Mouse (Mus musculus) cerebellum, adult 8-10 months (tissue): ENCODE data around the gene Tenm4.

Source experiments
- DNase-seq: peaks from one replicate; pipeline ENCODE4 v3.0.0; 2022

The Tenm4 gene

GRCm38 (mm10) chr7:96417251-96418004, 246.4 kb downstream of the Tenm4 start:
- peak; percentile 63 for DNase-seq

- no peak for DNase-seq
Observed at GRCm38 (mm10) chr7:96418146-96418545, 247.1 kb downstream of the Tenm4 start.

DNA sequence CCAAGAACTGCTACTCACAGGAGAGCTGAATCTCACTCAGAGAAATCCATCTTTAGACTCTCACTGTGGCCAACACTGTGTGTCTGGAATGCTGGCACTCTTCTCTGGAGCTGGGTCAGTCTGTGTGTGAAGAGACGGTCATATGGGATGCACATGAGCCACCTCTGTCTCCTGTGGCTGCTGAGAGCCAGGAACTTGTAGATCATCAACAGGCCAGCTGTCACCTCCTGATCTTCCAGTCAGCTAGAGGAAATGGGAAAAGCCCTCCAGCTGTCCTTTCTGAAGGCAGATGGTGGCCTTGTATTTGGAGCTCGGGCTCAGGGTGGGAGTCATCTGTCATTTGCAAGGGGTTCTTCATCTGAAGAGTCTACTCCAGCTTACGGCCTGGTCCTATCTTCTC, 249.0 kb downstream of the Tenm4 start:
- no peak for DNase-seq

DNA sequence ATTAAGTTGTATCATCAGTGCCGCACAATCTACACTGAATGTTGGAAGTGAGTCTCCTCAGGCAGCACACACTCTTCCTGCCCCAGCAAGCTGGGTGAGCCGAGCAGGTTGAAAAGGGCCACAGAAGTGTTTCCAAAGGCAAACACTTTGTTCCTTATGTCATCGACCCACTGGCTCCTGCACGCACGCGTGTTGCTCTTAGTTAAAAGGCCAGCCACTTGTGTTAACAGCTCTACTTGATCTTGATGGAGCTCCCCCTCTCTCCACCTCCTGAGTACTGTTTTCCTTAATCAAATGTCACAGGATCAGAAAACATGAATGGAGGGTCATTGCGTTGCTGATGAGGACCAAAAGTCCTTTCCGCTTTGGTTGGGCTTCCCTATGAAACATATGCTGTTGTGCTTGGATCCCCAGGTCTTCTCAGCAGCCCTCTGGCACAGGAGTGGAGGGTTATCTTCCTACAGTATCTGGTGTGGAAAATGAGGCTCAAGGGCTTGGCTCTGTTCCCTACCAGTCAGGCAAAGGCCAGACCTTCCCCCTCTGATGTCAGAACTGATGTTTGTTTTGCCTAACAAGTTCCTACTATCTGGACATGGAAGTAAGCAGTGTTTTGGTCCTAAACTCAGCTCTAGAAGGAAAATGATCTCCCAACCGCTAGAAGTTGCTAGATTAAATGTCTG, 250.0 kb downstream of the Tenm4 start:
- DNase-seq: no peak

DNA sequence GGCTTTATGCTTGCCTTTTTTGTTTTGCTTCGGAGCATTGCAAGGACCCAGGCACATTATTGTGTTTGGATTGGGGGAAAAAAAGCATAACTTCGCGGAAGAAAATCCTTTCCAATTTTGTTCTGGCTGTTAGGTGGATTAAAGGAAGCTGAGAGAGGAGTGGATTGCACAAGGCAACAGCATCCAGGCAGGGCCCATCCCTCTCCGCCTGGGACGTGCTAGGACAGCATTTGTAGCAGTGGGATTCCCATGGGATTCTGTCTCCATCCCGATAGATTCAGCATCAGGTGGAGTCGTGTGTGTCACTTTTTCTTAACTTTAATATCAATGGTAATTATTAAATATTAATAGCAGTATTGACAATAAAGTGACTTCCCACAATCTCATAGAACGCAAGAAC, 255.9 kb downstream of the Tenm4 start:
- no peak for DNase-seq

- no peak for DNase-seq
Observed at GRCm38 (mm10) chr7:96433307-96433706, 262.3 kb downstream of the Tenm4 start.

DNA sequence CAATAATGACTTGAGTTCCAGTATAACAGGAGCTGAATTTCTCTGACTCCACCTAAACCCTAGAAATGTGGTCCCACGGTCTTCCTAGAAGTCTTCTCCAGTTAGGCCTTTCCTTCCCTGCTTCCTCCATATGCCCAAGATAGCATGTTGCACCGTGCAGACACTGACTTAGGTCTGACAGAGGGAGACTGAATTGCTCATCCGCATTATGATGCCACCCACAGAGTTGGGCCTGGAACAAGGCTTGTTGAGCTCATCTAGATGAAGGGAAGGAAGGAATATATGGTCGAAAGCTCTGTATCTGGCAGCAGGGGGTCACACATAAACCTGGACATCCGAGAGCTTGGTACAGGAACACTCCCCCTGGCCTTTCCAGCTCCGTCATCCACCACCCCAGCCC, 267.3 kb downstream of the Tenm4 start:
- no peak for DNase-seq

DNA sequence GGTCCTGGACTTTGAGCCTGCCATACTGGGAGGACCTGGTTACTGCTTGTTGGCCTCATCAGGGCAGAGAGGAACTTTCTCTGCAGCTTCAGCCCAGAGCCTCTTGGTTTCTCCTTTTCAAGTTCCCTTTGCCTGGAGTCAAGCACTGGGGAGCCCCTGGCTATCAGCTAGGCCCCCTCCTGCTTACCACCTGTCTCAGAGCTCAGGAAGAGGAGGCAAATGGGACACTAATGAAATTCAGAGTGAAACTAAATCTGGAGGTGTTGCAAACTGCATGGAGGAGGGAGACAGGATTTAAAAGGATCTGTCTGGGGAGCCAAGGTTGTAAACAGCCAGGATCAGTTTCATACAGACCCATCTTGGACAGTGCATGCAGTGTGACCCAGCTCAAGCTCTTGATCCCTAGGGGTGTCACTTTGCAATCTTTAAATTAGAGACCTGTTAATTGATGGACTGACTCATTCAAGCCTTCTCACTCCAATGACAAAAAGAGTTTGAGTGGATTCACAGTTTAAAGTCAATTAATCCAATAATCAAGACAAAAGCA, 269.2 kb downstream of the Tenm4 start:
- DNase-seq: no peak

DNA sequence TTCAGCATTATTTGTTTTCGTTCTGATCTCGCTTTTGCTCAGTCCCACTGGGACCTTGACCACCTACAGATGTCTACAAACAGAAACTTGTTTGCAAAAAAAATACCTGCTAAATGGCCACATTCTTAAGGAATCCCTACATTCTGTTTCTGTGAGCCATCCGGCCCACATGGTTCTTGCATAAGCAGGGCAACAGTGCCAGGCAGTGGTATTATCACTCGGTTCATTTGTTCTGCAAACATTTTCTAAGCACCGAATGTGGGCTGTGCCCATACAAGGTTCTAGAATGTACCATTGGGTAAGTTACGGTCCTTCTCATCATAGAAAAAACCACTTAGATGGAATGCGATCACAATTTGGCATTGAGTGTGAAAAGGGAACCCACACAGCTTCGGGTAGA, 274.7 kb downstream of the Tenm4 start:
- DNase-seq: no peak

DNA sequence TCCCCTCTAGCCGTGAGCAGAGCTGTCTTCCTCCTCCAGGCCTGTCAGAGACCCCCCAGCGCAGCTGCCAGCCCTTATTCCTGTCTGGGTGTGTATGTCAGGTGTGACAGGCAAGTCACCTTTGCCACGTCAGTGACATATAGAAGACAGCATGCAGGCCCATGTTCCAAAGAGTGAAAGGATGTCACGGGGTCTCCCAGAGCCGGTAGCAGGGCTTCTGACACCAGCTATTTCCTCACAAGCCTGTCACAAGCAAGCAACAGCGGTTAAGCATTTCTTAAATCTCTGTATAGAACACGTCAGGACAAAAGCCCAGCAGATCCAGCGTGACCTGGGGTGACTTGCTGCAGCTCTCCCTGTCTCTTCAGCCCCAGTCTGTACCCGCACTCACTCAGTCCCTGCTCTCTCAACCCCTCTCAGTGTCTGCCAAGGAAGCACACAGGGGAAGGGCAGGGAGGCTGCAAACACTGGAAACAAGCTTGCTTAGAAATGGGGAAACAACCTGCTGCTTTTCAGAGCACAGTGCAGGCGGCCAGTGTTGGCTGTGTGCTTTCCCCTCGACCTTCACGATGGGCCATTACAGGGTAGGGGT, 276.9 kb downstream of the Tenm4 start:
- no peak for DNase-seq

- no peak for DNase-seq
Observed at GRCm38 (mm10) chr7:96455957-96456356, 284.9 kb downstream of the Tenm4 start.

DNA sequence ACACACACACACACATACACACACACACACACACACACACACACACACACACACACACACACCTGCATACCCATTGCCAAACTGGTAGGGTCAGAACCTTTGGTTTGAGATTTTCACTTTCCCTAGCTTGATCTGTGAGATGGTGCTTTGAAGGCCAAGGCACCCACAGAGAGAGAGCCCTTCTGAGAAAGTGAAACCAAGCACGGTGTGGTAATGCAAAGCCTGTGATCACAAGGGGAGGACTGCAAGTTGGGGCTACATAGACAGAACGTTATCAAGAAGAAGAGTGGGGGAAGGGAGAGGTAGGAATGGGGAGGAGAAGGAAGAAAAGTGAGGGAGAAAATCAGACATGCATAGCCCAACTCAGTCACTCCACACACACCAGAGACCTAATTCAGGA, 285.6 kb downstream of the Tenm4 start:
- DNase-seq: no peak

DNA sequence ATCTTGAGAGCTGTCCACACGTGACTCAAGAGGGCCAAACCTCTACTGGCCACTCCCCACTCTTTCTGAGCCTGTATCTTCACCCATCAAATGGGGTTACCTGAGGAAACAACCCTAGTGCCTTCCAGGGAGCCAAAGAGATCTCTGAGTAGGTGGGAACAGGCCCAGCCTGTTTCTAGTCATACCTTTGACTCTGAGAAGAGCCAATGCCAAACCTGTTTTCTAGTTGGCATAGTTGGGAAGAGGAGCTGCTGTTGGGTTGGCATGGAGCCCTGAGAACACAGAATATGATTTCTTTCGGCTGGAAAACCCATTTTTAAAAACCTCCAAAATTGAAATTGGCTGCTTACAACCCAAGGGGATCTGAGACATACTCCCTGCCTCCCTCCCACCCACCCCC, 286.8 kb downstream of the Tenm4 start:
- DNase-seq: no peak

GRCm38 (mm10) chr7:96458992-96459391, 287.9 kb downstream of the Tenm4 start:
- no peak for DNase-seq

DNA sequence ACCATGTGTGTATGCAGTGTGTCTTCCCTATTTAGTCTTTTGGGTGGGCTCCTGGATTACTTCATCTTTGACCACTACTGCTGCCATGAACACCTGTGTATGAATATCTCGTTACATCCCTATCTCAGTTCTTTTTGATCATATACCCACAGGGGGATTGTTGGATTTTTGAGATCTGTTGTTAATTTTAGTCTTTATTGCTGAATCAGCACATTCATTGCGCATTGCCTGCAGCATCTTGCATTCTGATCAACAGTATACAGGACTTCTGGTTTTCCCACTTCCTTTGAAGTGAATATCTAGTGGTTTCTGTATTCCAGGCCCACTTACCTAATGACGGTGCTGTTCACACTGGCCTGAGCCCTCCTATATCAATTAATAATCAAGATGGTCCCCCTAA, 295.7 kb downstream of the Tenm4 start:
- no peak for DNase-seq

DNA sequence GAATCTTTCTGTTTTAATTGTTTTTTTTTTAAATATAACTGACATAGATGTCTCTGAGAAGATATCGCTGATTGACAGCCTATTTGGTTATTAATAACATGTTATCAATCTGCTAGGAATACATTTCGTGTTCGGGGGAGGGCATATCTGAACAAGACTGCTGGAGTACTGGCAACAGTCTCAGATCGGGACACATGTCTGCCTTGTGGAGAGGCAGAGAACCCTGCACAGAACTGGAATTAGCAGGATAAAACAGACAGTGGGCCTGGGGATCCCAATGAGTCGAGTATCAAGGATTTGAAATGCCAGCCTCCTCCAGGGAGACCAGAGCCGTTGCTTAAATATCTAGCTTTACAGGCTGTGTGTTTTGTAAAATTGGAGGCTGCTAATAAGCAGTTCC, 299.8 kb downstream of the Tenm4 start:
- DNase-seq: no peak

- DNase-seq: peak; percentile 16
Observed at GRCm38 (mm10) chr7:96474560-96475089, 303.6 kb downstream of the Tenm4 start.

DNA sequence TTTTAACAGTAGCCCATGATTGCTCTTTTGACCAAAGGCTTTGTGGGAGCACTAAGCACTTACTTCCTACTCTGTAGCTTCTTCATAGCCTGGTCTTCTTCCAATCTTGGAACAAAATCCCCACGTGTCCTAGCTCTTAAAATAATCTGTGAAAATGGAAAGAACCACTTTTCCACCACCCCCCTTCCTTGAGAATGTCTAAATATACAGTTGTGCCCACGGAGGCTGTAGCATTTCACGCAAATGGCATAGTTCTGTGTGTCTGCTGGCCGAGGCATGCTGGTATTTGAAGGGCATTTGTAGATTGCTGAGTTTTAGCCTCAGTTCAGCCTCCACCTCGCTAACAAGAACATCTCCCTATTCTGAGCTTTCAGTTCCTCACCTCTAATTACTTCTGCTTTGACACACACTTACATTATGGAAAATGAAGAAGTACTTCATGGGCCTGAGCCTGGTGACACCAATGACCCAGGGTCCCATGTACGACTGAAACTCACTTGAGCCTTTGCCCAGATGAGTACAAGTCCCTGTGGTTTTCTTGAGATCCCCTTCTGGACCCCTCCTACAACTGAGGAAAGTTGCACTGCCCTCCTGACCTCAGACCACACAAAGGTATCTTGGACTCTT, 306.1 kb downstream of the Tenm4 start:
- no peak for DNase-seq

DNA sequence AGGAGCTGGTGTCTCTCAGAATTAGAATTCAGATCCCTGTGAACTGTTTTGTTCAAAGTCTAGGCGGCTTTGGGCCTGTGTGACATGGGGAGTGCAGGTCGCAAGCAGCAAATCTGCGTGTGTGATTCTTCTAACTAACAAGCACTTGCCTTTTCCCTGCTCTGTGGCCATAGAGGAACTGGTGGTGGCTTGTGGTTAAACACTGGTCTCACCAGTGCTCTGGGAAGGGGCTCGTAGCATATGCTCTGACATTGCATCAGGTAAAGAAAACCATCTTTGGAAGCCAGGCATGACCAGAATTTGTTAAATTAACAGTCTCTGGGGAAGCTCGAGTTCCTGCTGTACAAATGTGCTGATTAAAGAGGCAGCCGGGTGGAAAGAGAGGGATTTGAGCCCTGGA, 308.1 kb downstream of the Tenm4 start:
- no peak for DNase-seq

- DNase-seq: no peak
Observed at GRCm38 (mm10) chr7:96480351-96480983, 309.4 kb downstream of the Tenm4 start.

DNA sequence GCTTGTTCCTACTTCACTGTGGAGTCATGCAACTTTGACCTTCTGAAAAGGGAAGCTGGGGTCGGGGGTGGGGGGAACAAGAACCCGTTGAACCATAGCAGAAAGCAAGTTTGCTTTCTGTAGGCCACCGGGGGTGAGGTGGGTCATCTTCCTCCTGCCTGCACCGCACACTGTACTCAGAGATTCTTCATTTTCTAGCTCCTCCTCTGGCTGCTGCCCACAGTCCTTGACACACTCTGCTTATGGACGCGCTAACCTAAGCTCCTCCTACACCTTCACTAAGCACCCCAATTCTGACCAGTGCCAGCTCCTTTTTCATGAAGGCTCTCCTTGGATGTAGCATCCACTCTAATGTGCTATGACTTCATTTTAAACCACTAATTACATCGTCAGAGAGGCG, 311.9 kb downstream of the Tenm4 start:
- no peak for DNase-seq

DNA sequence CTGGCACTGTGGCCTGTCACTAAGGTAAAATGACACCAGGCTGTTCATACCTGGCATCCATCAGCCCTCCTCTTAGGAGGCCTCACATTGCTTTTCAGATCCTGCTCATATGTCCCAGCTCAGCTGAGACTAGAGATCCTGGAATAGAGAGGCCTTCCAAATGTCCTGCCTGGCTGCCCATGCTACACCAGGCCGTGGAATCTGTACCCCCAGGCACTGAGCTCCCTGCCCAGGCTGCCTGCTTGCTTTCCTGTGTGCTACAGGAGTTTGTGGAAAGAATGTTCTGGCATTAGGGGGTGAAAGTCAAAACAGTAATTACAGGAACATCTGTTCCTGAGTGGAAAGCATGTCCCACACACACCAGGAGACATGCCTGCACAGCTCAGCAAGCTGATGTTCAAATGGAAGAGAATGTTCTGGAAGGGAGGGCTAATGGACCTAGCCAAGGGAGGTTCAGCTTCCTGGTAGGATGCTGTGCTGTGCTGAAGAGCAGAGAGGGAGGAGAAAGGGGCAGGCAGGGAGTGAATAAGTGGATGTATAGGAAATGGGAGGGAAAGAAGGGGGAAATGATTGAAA, 313.0 kb downstream of the Tenm4 start:
- DNase-seq: no peak
